Mouse (Mus musculus) spleen, adult 2 months (tissue): ENCODE measurements around the gene Rps6kb2.

ENCODE experiments used
- CTCF ChIP-seq: fragments of 200-500 bp; IDR thresholded peaks from 2 replicates; pipeline ENCODE4 v1.5.1; 2011; ENCODE audit warnings: mild to moderate bottlenecking, inconsistent platforms; ENCODE audit not compliant: insufficient read depth, insufficient read length, insufficient replicate concordance; ENCODE audit errors: extremely low read depth
- POLR2A ChIP-seq: fragments of 200-500 bp; IDR thresholded peaks from 2 replicates; pipeline ENCODE4 v1.6.1; 2011; ENCODE audit warnings: low read depth, low read length, inconsistent platforms

DNA sequence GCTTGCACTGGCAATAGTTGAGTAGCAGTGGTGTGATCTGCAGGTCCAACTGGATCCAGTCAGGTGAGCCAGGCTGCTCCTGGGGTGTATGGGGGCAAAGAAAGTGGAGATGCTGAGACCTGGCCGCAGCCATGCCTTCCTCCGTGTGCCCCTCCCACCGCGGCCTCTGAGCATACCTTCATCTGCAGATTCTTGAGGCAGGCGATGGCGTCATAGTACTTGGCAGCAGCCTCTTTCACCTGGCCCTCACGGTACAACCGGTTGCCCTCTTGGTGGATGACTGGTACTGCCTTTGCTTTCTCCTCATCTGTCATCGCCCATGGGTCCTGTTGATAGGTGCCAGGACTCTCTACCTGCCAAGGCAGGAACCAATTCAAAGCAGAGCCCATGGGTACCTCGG is 48.0 kb downstream of the Rps6kb2 start:
- TF ChIP-seq POLR2A (no peak), CTCF (no peak)
